Mouse (Mus musculus) macrophage (primary cell): ENCODE measurements around the gene Thsd4. TPM values are rescaled to one million over a fixed set of nuclear protein-coding genes. Genes with fewer than 3 reads are reported as not detected.

ENCODE experiments used
- H3K27ac ChIP-seq: fragments of 350-480 bp; formaldehyde crosslinking; 2 replicates; pipeline ENCODE4 v1.9.0; 2021
- H3K36me3 ChIP-seq: fragments of 350-480 bp; formaldehyde crosslinking; 2 replicates; pipeline ENCODE4 v1.9.0; 2021; ENCODE audit errors: inconsistent target
- H3K4me3 ChIP-seq: fragments of 350-480 bp; formaldehyde crosslinking; 2 replicates; pipeline ENCODE4 v1.9.0; 2021; ENCODE audit errors: inconsistent target
- H3K79me2 ChIP-seq: fragments of 350-480 bp; formaldehyde crosslinking; 2 replicates; pipeline ENCODE4 v1.9.0; 2021; ENCODE audit errors: inconsistent target
- WGBS: methylation state at CpG from one replicate; pipeline ENCODE4 v1.1.7; 2026; ENCODE audit warnings: inconsistent platforms; ENCODE audit not compliant: missing documents; 5-methylcytosine and 5-hydroxymethylcytosine counted together
- polyA plus RNA-seq: library from polyadenylated mRNA; stranded (reverse); fragments of 250-400 nt; gene quantifications from 3 replicates; pipeline ENCODE4 v1.2.4, GENCODE M21; 2018; ENCODE audit warnings: inconsistent platforms

The Thsd4 gene
- polyA plus RNA-seq, 1 experiment from 2014 or later = not detected

DNA sequence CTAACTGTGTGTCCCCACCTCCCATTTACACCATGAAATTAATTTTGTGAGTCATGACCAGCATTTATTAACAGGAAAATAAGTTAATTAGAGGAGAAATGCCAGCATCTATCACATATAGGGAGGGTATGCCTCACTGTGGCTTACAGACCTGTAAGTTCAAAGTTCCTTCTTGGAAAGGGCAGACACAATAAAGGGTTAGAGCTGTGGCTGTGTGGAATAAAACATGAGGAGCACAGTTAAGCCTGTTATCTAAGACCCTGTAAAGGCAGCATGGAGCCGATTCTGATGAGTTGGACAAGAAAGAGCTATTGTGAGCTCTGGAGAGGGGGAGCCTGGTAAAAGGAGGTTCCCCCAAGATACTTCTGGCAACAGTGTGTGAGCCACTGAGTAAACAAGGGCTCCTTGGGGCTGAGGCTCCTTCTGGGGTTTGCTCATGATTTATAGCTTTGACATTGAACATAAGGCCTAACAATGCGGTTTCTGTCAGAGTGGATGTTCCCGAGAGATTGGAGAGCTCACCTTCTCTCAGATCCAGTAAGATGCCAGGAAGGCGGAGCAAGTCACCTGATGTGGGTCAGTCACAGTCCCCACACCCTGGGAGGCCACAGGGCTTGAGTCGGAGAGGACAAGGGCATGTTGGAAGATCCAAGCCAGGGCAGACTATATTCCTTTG, 20.2 kb downstream of the Thsd4 start:
- Histone ChIP-seq H3K4me3 (no peak overlapping the region), H3K36me3 (no peaks in the 10 kb centered on the region), H3K79me2 (no peaks in the 10 kb centered on the region), H3K27ac (no peak overlapping the region)
- 84% methylated on average over 5 of the region's 5 CpGs for WGBS

GRCm38 (mm10) chr9:60492275-60492974, 29.4 kb downstream of the Thsd4 start:
- no peaks in the 10 kb centered on the region for H3K79me2 ChIP-seq
- WGBS = 34% methylated on average over 16 of the region's 16 CpGs

GRCm38 (mm10) chr9:60491489-60492100, 30.3 kb downstream of the Thsd4 start:
- no peaks in the 10 kb centered on the region for H3K36me3 ChIP-seq
- H3K79me2 ChIP-seq = no peaks in the 10 kb centered on the region
- 93% methylated on average over 16 of the region's 16 CpGs for WGBS
- H3K4me3 ChIP-seq = no peak overlapping the region
- no peak overlapping the region for H3K27ac ChIP-seq

More at GRCm38 (mm10) chr9:60492275-60492974, 29.4 kb downstream of the Thsd4 start:
- Histone ChIP-seq H3K4me3 (no peak overlapping the region), H3K36me3 (no peaks in the 10 kb centered on the region), H3K27ac (no peak overlapping the region)

- no peak overlapping the region for H3K27ac ChIP-seq
- no peaks in the 10 kb centered on the region for H3K36me3 ChIP-seq
- H3K79me2 ChIP-seq = no peaks in the 10 kb centered on the region
- H3K4me3 ChIP-seq = no peak overlapping the region
- WGBS = over 99% methylated on average over 8 of the region's 8 CpGs
Observed at GRCm38 (mm10) chr9:60491079-60491478, 30.8 kb downstream of the Thsd4 start.

GRCm38 (mm10) chr9:60488816-60489215, 33.0 kb downstream of the Thsd4 start:
- Histone ChIP-seq H3K36me3 (no peaks in the 10 kb centered on the region), H3K4me3 (no peak overlapping the region), H3K79me2 (no peaks in the 10 kb centered on the region), H3K27ac (no peak overlapping the region)
- 84% methylated on average over 4 of the region's 4 CpGs for WGBS

- 15% methylated on average over 4 of the region's 4 CpGs for WGBS
- no peak overlapping the region for H3K27ac ChIP-seq
- no peak overlapping the region for H3K4me3 ChIP-seq
Observed at GRCm38 (mm10) chr9:60482165-60482564, 39.7 kb downstream of the Thsd4 start.

GRCm38 (mm10) chr9:60480052-60480451, 41.8 kb downstream of the Thsd4 start:
- Histone ChIP-seq H3K4me3 (no peak overlapping the region), H3K27ac (no peak overlapping the region), H3K79me2 (no peaks in the 10 kb centered on the region), H3K36me3 (no peaks in the 10 kb centered on the region)
- 89% methylated on average over 3 of the region's 3 CpGs for WGBS

More at GRCm38 (mm10) chr9:60482165-60482564, 39.7 kb downstream of the Thsd4 start:
- H3K36me3 ChIP-seq = no peaks in the 10 kb centered on the region
- H3K79me2 ChIP-seq = no peaks in the 10 kb centered on the region

DNA sequence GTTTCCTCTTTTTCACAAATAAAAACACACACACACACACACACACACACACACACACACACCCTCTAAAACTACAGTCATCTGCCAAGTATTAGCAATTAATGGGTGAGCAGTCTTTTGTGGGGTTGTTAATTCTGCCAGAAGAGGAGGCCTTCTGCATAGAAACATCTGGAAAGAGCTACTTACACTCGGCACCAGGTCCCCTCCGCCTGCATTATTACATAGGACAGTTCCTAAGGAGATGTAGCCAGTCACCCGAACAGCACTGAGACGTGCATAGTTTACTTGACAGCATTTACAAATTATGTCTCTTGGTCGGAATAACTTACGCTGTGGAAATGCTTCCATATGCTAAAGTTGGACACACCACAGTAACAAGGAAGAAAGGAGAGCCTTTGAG, 43.0 kb downstream of the Thsd4 start:
- H3K36me3 ChIP-seq = no peaks in the 10 kb centered on the region
- 94% methylated on average over 6 of the region's 6 CpGs for WGBS
- H3K27ac ChIP-seq = no peak overlapping the region

GRCm38 (mm10) chr9:60477991-60478750, 43.7 kb downstream of the Thsd4 start:
- H3K27ac ChIP-seq = no peak overlapping the region
- no peaks in the 10 kb centered on the region for H3K79me2 ChIP-seq
- H3K4me3 ChIP-seq = no peak overlapping the region
- WGBS = 27% methylated on average over 14 of the region's 14 CpGs
- H3K36me3 ChIP-seq = no peaks in the 10 kb centered on the region

More for the DNA sequence above, 43.0 kb downstream of the Thsd4 start:
- no peaks in the 10 kb centered on the region for H3K79me2 ChIP-seq
- H3K4me3 ChIP-seq = no peak overlapping the region

DNA sequence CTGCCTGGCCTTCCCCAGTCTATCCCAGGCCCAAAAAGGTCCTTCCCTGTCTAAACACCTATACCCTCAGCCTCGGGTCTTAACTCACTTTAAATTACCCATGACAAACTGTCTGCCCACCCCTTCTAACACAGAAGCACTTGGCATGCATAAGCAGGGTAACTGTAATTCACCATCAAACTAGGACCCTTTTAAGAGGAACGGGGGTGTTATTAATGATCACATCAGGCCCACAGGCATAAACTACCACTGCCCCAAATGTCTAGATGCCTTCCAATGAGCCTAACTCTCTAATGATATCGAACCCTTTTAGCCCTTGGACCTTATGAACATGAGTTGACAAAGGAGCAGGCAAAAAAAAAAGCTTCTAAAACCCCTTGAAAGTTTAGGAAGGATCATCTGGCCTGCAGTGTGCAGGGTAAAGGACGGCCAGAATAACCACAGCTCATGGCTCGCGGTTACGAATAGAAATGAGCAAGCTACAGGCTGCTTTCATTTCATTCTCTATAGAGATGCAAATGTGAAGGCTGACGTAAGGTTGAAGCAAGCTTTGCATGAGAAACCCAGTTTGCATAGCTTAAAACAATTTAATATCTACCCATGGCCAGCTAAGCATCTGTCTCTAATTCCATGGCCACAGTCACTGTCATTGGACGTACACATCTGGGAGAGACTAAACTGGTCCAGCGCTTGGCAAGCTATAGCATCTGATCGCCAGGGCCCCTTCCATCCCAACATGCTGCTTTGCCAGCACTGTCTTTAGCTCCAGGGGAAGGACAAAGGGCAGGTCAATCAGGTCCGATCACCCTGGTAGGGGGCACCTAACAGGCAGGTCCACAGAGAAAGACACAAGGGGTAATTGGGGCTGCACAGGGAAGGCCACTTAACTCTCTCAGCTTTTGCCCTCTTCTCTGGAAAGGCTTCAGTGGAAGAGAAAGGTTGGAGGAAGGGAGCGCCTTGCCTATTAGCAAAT, 61.5 kb downstream of the Thsd4 start:
- 87% methylated on average over 13 of the region's 13 CpGs for WGBS
- no peak overlapping the region for H3K27ac ChIP-seq

DNA sequence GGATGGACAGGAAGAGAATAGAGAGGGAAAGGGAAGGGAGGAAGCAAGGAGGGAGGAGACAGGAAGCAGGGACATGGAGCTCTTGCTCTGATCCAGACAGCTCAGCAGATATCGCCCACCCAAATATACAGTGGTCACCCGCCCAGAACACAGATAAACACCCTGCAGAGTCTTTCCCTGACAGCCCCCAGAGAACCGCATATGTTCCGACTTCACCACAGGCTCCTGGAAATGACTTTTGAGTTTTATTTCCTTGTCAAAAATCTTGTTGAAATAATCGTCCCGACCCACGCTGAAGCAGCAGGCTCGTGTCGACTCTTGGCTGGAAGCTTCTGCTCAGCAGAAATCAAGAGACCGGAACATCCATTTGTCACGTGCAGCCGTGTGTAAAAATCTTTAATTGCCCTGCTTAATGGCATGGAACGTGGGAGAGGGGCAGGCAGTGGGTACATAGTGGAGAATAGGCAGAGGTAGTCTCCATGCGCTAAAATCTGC, 63.3 kb downstream of the Thsd4 start:
- Histone ChIP-seq H3K36me3 (no peaks in the 10 kb centered on the region), H3K4me3 (no peak overlapping the region)
- WGBS = 54% methylated on average over 14 of the region's 14 CpGs

More for the DNA sequence above, 61.5 kb downstream of the Thsd4 start:
- Histone ChIP-seq H3K4me3 (no peak overlapping the region), H3K36me3 (no peaks in the 10 kb centered on the region), H3K79me2 (no peaks in the 10 kb centered on the region)

DNA sequence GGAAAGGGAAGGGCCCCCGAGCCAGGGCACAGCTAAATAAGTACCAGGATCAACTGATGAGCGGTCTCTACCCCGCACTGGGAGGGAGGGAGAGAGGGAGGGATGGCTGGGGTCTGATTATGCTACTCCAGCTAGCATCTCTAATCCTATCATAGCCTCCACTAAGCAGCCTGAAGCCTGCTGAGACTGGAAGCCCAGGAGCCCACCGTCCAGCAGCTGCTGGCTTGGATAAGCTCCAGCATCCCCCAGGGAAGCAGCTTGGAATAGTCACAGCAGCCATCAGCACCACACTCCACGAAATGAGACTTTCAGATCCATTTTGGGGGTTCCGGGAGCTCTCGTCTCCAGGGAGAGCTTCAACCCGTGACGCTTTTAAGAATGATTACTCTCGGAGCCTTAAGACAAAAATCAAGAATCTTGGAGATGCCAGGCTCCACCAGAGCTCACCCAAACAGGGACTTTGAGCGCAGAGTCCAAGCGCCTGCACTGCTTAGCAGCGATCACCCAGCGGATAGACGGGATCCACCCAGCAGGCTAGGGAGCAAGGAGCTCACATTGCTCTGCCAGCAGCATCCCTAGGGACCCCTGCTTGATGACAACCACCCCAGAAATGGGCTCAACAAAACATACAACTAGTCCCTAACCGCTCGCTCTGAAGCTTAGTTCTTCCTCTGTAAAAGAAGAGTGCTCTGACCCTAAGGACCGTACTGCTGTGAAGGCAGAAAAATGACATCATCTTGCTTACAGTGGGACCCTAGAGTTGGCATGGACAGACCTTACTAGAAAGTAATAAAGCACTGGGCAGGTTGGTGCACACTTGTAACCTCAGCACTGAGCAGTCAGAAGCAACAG, 64.3 kb downstream of the Thsd4 start:
- 88% methylated on average over 18 of the region's 18 CpGs for WGBS

More for the DNA sequence above, 63.3 kb downstream of the Thsd4 start:
- Histone ChIP-seq H3K79me2 (no peaks in the 10 kb centered on the region), H3K27ac (no peak overlapping the region)

DNA sequence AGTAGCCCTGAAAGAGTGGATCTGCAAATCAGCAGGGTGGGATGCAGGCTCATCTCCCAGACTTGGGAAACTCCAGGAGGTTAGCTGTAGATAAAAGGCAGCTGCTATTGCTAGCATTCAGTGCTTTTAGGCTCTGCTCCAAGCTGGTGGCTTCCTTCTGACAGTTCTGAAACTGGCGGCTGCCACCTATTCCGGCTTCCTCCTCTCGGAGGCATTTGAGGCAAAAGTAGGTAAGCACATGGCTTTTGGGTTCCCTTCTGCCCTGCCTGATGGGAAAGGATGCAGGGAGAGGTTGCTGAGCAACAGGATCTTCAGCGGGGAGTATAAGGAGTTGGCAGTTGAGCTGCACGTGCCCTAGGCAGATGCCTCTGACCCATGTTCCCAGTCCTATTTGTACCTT, 65.2 kb downstream of the Thsd4 start:
- Histone ChIP-seq H3K36me3 (no peaks in the 10 kb centered on the region), H3K4me3 (no peak overlapping the region), H3K79me2 (no peaks in the 10 kb centered on the region), H3K27ac (no peak overlapping the region)
- WGBS = 63% methylated on average over 5 of the region's 5 CpGs

More for the DNA sequence above, 64.3 kb downstream of the Thsd4 start:
- Histone ChIP-seq H3K27ac (no peak overlapping the region), H3K79me2 (no peaks in the 10 kb centered on the region), H3K4me3 (no peak overlapping the region), H3K36me3 (no peaks in the 10 kb centered on the region)
